Mouse (Mus musculus): ENCODE data around the gene Prodh2. TPM values are rescaled to one million over a fixed set of nuclear protein-coding genes. Genes with fewer than 3 reads are reported as not detected.

Prodh2 gene
- total and polyA plus RNA-seq, 2 experiments from 2014 or later = not detected

DNA sequence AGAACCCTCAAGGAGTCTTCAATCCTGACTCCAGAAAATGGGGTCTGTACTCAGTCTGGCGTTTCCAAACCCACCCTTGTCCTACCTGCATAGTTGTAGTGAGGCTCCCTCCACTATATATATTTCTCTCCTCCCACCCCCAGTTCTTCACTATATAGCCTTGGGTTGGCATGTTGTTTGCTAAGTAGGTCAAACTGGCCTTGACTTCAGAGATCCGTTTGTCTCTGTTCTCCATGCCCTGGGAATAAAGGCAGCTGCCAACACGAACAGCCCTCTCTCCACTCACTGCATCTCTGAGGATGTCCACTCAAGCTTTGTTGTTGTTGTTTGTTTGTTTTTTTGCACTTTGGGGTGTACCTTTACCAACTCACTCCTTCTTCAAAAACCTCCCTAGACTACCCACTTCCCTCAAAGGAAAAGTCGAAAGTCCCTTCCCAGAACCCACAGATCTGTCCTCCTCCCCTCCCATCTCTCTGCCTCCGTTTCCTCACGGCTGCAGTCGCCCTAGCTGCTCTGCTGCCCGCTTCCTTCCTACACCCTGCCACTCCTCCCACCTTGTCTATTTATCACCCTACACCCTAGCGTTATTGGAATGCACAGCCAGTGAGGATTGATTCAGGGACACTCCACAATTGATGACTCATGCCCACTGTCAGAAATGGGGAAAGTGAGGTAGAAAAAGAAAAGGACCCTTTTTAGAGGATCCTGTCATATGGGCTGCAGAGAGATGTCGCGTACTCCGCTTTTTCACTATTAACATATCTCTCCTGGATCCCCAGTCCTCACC, 65.4 kb downstream of the Prodh2 start:
- peak overlapping the region; percentile 92 for H3K4me2 ChIP-seq (ENCODE audit: low read depth, low read length, poor library complexity, severe bottlenecking)
- no peak for DNase-seq (ENCODE audit: low spot score)
- 18% methylated on average over 12 of the region's 12 CpGs for WGBS
- peaks cover 20% of the 10 kb centered on the region for H3K36me3 ChIP-seq (ENCODE audit: insufficient read depth, low read length)
- peak overlapping the region; percentile 79 for H3K9ac ChIP-seq (replicated peaks; ENCODE audit: low read length, poor library complexity, severe bottlenecking)
- H3K4me3 ChIP-seq (ENCODE audit: low read depth, low read length) = peak overlapping the region; percentile 57
- H3K4me1 ChIP-seq (ENCODE audit: insufficient read depth, low read length) = 0 out of 2 replicates have a peak, but pooled peaks cover under 1% of the 10 kb centered on the region
- ATAC-seq (ENCODE audit: low FRiP score) = no peak
- TF ChIP-seq CTCF (IDR thresholded peaks at IDR 0.05) = no peak
- peak overlapping the region; percentile 51; the same call in 1 of the 2 replicates for H3K27ac ChIP-seq (ENCODE audit: low read depth, low read length)
- H3K27me3 ChIP-seq (ENCODE audit: insufficient read depth, low read length) = no peaks in the 10 kb centered on the region
- H3K9me3 ChIP-seq (ENCODE audit: low read length) = no peaks in the 10 kb centered on the region

DNA sequence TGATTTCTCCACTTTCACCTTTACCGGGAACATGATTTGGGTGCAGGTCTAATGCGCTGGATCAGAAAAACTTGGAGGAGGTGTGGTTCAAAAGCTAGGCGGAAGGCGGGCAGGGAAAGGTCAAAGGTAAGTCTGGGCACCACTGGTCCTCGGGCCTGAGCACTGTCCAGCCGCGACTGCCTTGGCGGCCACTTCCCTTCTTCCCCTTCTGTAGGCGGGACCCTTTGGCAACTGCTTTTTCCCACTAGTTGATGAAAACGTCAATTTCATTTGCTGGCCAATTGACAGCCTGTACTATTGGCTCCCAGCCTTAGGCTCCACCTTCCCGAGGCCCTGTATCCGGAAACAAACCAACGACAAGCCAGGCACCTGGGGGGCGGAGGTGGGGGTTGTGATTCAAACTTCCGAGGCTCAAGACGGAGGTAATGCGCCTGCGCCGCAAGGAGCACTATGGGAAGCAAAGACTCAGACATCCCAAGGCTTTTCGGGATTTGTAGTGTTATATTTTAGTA, 66.1 kb downstream of the Prodh2 start, which contains the start of gene Lin37:
Gene Lin37 (minus strand): TSS at position 396 of the 512 bp plus-strand sequence.
- Histone ChIP-seq H3K36me3 (ENCODE audit: insufficient read depth, low read length) (peaks cover 18% of the 10 kb centered on the region), H3K9ac (replicated peaks; ENCODE audit: low read length, poor library complexity, severe bottlenecking) (peak within 1 kb of the TSS; percentile 79), H3K27ac (ENCODE audit: low read depth, low read length) (peak within 1 kb of the TSS; percentile 51; the same call in 1 of the 2 replicates), H3K27me3 (ENCODE audit: insufficient read depth, low read length) (no peaks in the 10 kb centered on the region), H3K4me1 (ENCODE audit: insufficient read depth, low read length) (no peaks in the 10 kb centered on the region), H3K9me3 (ENCODE audit: low read length) (no peaks in the 10 kb centered on the region), H3K4me2 (ENCODE audit: low read depth, low read length, poor library complexity, severe bottlenecking) (peak within 1 kb of the TSS; percentile 92), H3K4me3 (ENCODE audit: low read depth, low read length) (peak within 1 kb of the TSS; percentile 57)
- DNase-seq (ENCODE audit: low spot score) (peak; percentile 99), ATAC-seq (ENCODE audit: low FRiP score) (peak; percentile 87)
- under 1% methylated on average over 20 of the region's 20 CpGs for WGBS
- no peak for TF ChIP-seq CTCF (IDR thresholded peaks at IDR 0.05)

DNA sequence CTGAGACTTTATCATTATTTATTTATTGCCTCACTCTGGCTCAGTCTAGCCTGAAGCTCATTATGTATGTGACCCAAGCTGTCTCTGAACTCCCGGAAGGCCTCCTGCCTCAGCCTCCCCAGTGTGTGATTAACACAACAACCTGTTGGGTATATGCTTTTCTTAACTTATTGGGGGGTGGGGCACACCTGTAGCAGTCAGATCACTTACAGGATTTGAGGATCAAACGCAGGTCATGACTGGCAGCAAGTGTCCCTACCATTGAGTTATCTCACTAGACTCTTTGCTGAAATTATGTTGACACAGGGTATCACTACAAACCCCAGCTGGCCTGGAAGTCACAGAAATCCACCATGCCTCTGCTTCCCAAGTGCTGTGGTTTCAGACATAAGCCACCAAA, 66.9 kb downstream of the Prodh2 start:
- no peak for DNase-seq (ENCODE audit: low spot score)
- 54% methylated on average over 2 of the region's 2 CpGs for WGBS
- Histone ChIP-seq H3K4me3 (ENCODE audit: low read depth, low read length) (no peak overlapping the region), H3K4me2 (ENCODE audit: low read depth, low read length, poor library complexity, severe bottlenecking) (peak overlapping the region; percentile 92; the same call in 1 of the 2 replicates), H3K9me3 (ENCODE audit: low read length) (no peaks in the 10 kb centered on the region), H3K4me1 (ENCODE audit: insufficient read depth, low read length) (no peaks in the 10 kb centered on the region), H3K27ac (ENCODE audit: low read depth, low read length) (no peak overlapping the region), H3K27me3 (ENCODE audit: insufficient read depth, low read length) (no peaks in the 10 kb centered on the region), H3K36me3 (ENCODE audit: insufficient read depth, low read length) (peaks cover 14% of the 10 kb centered on the region), H3K9ac (replicated peaks; ENCODE audit: low read length, poor library complexity, severe bottlenecking) (no peak overlapping the region)
- no peak for ATAC-seq (ENCODE audit: low FRiP score)
- TF ChIP-seq CTCF (IDR thresholded peaks at IDR 0.05) = no peak

DNA sequence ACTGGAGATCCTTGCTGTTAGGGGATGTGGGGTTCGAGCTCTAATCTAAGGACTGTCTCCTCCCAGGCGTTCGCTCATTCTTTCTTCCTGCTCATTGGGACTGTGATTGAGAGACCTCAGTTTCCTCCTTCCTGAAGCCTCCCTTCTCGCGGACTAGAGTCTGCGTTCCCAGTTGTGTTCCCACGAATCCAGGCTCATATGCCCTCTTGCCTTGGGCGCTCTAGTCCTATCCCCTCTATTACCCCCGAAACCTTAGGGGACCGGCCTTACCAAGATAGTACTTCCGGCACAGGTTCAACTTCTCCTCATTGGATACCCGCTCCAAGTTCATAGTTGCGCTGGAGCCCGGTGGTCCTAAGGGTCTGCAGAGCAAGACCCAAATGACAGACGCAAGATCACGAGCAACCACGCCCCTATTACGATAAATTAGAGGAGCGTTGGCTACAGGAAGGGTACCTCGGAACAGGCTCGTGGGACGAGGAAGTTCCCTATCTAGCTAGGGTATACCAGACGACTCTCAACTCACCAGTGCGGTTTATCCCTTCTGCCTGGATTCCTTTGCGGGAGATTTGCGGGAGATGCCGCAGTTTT, 69.2 kb downstream of the Prodh2 start:
- peak overlapping the region; percentile 63 for H3K4me3 ChIP-seq (ENCODE audit: low read depth, low read length)
- WGBS = 1% methylated on average over 27 of the region's 27 CpGs
- H3K27ac ChIP-seq (ENCODE audit: low read depth, low read length) = 0 out of 2 replicates have a peak overlapping the region, but pooled peaks have one; percentile 18
- TF ChIP-seq CTCF (IDR thresholded peaks at IDR 0.05) = no peak
- H3K27me3 ChIP-seq (ENCODE audit: insufficient read depth, low read length) = no peaks in the 10 kb centered on the region
- 0 out of 2 replicates have a peak, but pooled peaks have one; percentile 0 for ATAC-seq (ENCODE audit: low FRiP score)
- peak; percentile 21 for DNase-seq (ENCODE audit: low spot score)
- H3K4me1 ChIP-seq (ENCODE audit: insufficient read depth, low read length) = no peaks in the 10 kb centered on the region
- peak overlapping the region; percentile 55 for H3K9ac ChIP-seq (replicated peaks; ENCODE audit: low read length, poor library complexity, severe bottlenecking)
- no peaks in the 10 kb centered on the region for H3K9me3 ChIP-seq (ENCODE audit: low read length)
- peaks cover 19% of the 10 kb centered on the region for H3K36me3 ChIP-seq (ENCODE audit: insufficient read depth, low read length)
- H3K4me2 ChIP-seq (ENCODE audit: low read depth, low read length, poor library complexity, severe bottlenecking) = peak overlapping the region; percentile 79

Small RNA genes lying within 50 kb of the gene (microRNA-seq; reads per million reads assigned to microRNA genes)
- not detected for gene Gm38670 (ENCODE audit: borderline number of aligned reads)

Other genes with a start within 250 kb of the Prodh2 start
Only the 30 nearest of the 33 such genes appear.
- gene Wdr62, start 213.2 kb upstream of the Prodh2 start, total RNA-seq (2014; rRNA removed) = 1.7 and 24.3 TPM in 2 replicates
- gene Wdr62, start 213.2 kb upstream of the Prodh2 start, polyA plus RNA-seq (2015; fragmentation: Nextera tagmentation; extraction: Ambion mirVana) = 3.3 and 4.1 TPM in 2 replicates
- gene Clip3, start 201.9 kb upstream of the Prodh2 start, total RNA-seq (2014; rRNA removed) = 140 and 197 TPM in 2 replicates
- gene Clip3, start 201.9 kb upstream of the Prodh2 start, polyA plus RNA-seq (2015; fragmentation: Nextera tagmentation; extraction: Ambion mirVana) = 144 and 155 TPM in 2 replicates
- 76.1 and 121 TPM in 2 replicates for gene Alkbh6, start 184.9 kb upstream of the Prodh2 start, total RNA-seq (2014; rRNA removed)
- 129 and 140 TPM in 2 replicates for gene Alkbh6, start 184.9 kb upstream of the Prodh2 start, polyA plus RNA-seq (2015; fragmentation: Nextera tagmentation; extraction: Ambion mirVana)
- gene Syne4, start 178.8 kb upstream of the Prodh2 start, total RNA-seq (2014; rRNA removed) = 7.3 and 14.1 TPM in 2 replicates
- 11.7 and 13.6 TPM in 2 replicates for gene Syne4, start 178.8 kb upstream of the Prodh2 start, polyA plus RNA-seq (2015; fragmentation: Nextera tagmentation; extraction: Ambion mirVana)
- 0.05 and 0.19 TPM in 2 replicates for gene E130208F15Rik, start 171.9 kb upstream of the Prodh2 start, total RNA-seq (2014; rRNA removed)
- not detected in 2 replicates for gene E130208F15Rik, start 171.9 kb upstream of the Prodh2 start, polyA plus RNA-seq (2015; fragmentation: Nextera tagmentation; extraction: Ambion mirVana)
- gene Sdhaf1, start 169.7 kb upstream of the Prodh2 start, total RNA-seq (2014; rRNA removed) = 11.5 and 14.7 TPM in 2 replicates
- gene Sdhaf1, start 169.7 kb upstream of the Prodh2 start, polyA plus RNA-seq (2015; fragmentation: Nextera tagmentation; extraction: Ambion mirVana) = 16.5 and 16.8 TPM in 2 replicates
- 44.8 and 47.5 TPM in 2 replicates for gene Lrfn3, start 130.8 kb upstream of the Prodh2 start, total RNA-seq (2014; rRNA removed)
- gene Lrfn3, start 130.8 kb upstream of the Prodh2 start, polyA plus RNA-seq (2015; fragmentation: Nextera tagmentation; extraction: Ambion mirVana) = 22.1 and 24.8 TPM in 2 replicates
- 20.6 and 23.5 TPM in 2 replicates for gene Tyrobp, start 79.9 kb upstream of the Prodh2 start, total RNA-seq (2014; rRNA removed)
- 43.7 and 46.5 TPM in 2 replicates for gene Tyrobp, start 79.9 kb upstream of the Prodh2 start, polyA plus RNA-seq (2015; fragmentation: Nextera tagmentation; extraction: Ambion mirVana)
- not detected in 2 replicates for gene Hcst, start 73.8 kb upstream of the Prodh2 start, total RNA-seq (2014; rRNA removed)
- 0.54 and 0.76 TPM in 2 replicates for gene Hcst, start 73.8 kb upstream of the Prodh2 start, polyA plus RNA-seq (2015; fragmentation: Nextera tagmentation; extraction: Ambion mirVana)
- 2.1 and 2.2 TPM in 2 replicates for gene Nfkbid, start 71.9 kb upstream of the Prodh2 start, total RNA-seq (2014; rRNA removed)
- gene Nfkbid, start 71.9 kb upstream of the Prodh2 start, polyA plus RNA-seq (2015; fragmentation: Nextera tagmentation; extraction: Ambion mirVana) = 2.2 and 2.8 TPM in 2 replicates
- 923 and 924 TPM in 2 replicates for gene Aplp1, start 48.1 kb upstream of the Prodh2 start, total RNA-seq (2014; rRNA removed)
- gene Aplp1, start 48.1 kb upstream of the Prodh2 start, polyA plus RNA-seq (2015; fragmentation: Nextera tagmentation; extraction: Ambion mirVana) = 811 and 814 TPM in 2 replicates
- 0.99 and 4.9 TPM in 2 replicates for gene Kirrel2, start 35.9 kb upstream of the Prodh2 start, total RNA-seq (2014; rRNA removed)
- 0.32 and 0.43 TPM in 2 replicates for gene Kirrel2, start 35.9 kb upstream of the Prodh2 start, polyA plus RNA-seq (2015; fragmentation: Nextera tagmentation; extraction: Ambion mirVana)
- 0.33 TPM in 1 of 2 replicates, not detected in the other for gene Nphs1, start 35.3 kb upstream of the Prodh2 start, total RNA-seq (2014; rRNA removed)
- gene Nphs1, start 35.3 kb upstream of the Prodh2 start, polyA plus RNA-seq (2015; fragmentation: Nextera tagmentation; extraction: Ambion mirVana) = 0.11 TPM in 1 of 2 replicates, not detected in the other
- 67.0 and 68.2 TPM in 2 replicates for gene Arhgap33, start 41.4 kb downstream of the Prodh2 start, total RNA-seq (2014; rRNA removed)
- gene Arhgap33, start 41.4 kb downstream of the Prodh2 start, polyA plus RNA-seq (2015; fragmentation: Nextera tagmentation; extraction: Ambion mirVana) = 113 TPM in 2 replicates
- gene Hspb6, start 58.6 kb downstream of the Prodh2 start, total RNA-seq (2014; rRNA removed) = 5.9 and 6.2 TPM in 2 replicates
- gene Hspb6, start 58.6 kb downstream of the Prodh2 start, polyA plus RNA-seq (2015; fragmentation: Nextera tagmentation; extraction: Ambion mirVana) = 13.4 and 13.5 TPM in 2 replicates
- 15.2 and 23.3 TPM in 2 replicates for gene Proser3, start 58.7 kb downstream of the Prodh2 start, total RNA-seq (2014; rRNA removed)
- 3.3 and 3.4 TPM in 2 replicates for gene Proser3, start 58.7 kb downstream of the Prodh2 start, polyA plus RNA-seq (2015; fragmentation: Nextera tagmentation; extraction: Ambion mirVana)
- gene Lin37, start 66.2 kb downstream of the Prodh2 start, total RNA-seq (2014; rRNA removed) = 15.7 and 32.0 TPM in 2 replicates
- gene Lin37, start 66.2 kb downstream of the Prodh2 start, polyA plus RNA-seq (2015; fragmentation: Nextera tagmentation; extraction: Ambion mirVana) = 53.5 and 54.1 TPM in 2 replicates
- 54.7 and 64.2 TPM in 2 replicates for gene U2af1l4, start 69.7 kb downstream of the Prodh2 start, total RNA-seq (2014; rRNA removed)
- 96.4 and 97.0 TPM in 2 replicates for gene U2af1l4, start 69.7 kb downstream of the Prodh2 start, polyA plus RNA-seq (2015; fragmentation: Nextera tagmentation; extraction: Ambion mirVana)
- gene Gm49396, start 69.7 kb downstream of the Prodh2 start, total RNA-seq (2014; rRNA removed) = 6.0 and 8.4 TPM in 2 replicates
- gene Gm49396, start 69.7 kb downstream of the Prodh2 start, polyA plus RNA-seq (2015; fragmentation: Nextera tagmentation; extraction: Ambion mirVana) = 4.9 and 7.2 TPM in 2 replicates
- 63.8 and 133 TPM in 2 replicates for gene Psenen, start 70.0 kb downstream of the Prodh2 start, total RNA-seq (2014; rRNA removed)
- gene Psenen, start 70.0 kb downstream of the Prodh2 start, polyA plus RNA-seq (2015; fragmentation: Nextera tagmentation; extraction: Ambion mirVana) = 135 and 144 TPM in 2 replicates
- gene Igflr1, start 71.8 kb downstream of the Prodh2 start, total RNA-seq (2014; rRNA removed) = 0.99 and 1.9 TPM in 2 replicates
- 3.1 and 5.6 TPM in 2 replicates for gene Igflr1, start 71.8 kb downstream of the Prodh2 start, polyA plus RNA-seq (2015; fragmentation: Nextera tagmentation; extraction: Ambion mirVana)
- gene Kmt2b, start 95.1 kb downstream of the Prodh2 start, total RNA-seq (2014; rRNA removed) = 38.8 and 39.5 TPM in 2 replicates
- gene Kmt2b, start 95.1 kb downstream of the Prodh2 start, polyA plus RNA-seq (2015; fragmentation: Nextera tagmentation; extraction: Ambion mirVana) = 5.3 and 8.3 TPM in 2 replicates
- not detected in 2 replicates for gene Zbtb32, start 105.3 kb downstream of the Prodh2 start, total RNA-seq (2014; rRNA removed)
- gene Zbtb32, start 105.3 kb downstream of the Prodh2 start, polyA plus RNA-seq (2015; fragmentation: Nextera tagmentation; extraction: Ambion mirVana) = 0.22 and 0.39 TPM in 2 replicates
- gene Upk1a, start 119.2 kb downstream of the Prodh2 start, total RNA-seq (2014; rRNA removed) = 0.76 and 1.5 TPM in 2 replicates
- 0.65 and 0.84 TPM in 2 replicates for gene Upk1a, start 119.2 kb downstream of the Prodh2 start, polyA plus RNA-seq (2015; fragmentation: Nextera tagmentation; extraction: Ambion mirVana)
- 310 and 337 TPM in 2 replicates for gene Cox6b1, start 132.5 kb downstream of the Prodh2 start, total RNA-seq (2014; rRNA removed)
- 1,351 and 1,409 TPM in 2 replicates for gene Cox6b1, start 132.5 kb downstream of the Prodh2 start, polyA plus RNA-seq (2015; fragmentation: Nextera tagmentation; extraction: Ambion mirVana)
- gene Etv2, start 142.2 kb downstream of the Prodh2 start, total RNA-seq (2014; rRNA removed) = 1.2 TPM in 1 of 2 replicates, not detected in the other
- 0.15 TPM in 1 of 2 replicates, not detected in the other for gene Etv2, start 142.2 kb downstream of the Prodh2 start, polyA plus RNA-seq (2015; fragmentation: Nextera tagmentation; extraction: Ambion mirVana)
- 163 and 185 TPM in 2 replicates for gene Rbm42, start 156.7 kb downstream of the Prodh2 start, total RNA-seq (2014; rRNA removed)
- 120 and 123 TPM in 2 replicates for gene Rbm42, start 156.7 kb downstream of the Prodh2 start, polyA plus RNA-seq (2015; fragmentation: Nextera tagmentation; extraction: Ambion mirVana)
- gene Haus5, start 171.4 kb downstream of the Prodh2 start, total RNA-seq (2014; rRNA removed) = 17.9 and 22.7 TPM in 2 replicates
- gene Haus5, start 171.4 kb downstream of the Prodh2 start, polyA plus RNA-seq (2015; fragmentation: Nextera tagmentation; extraction: Ambion mirVana) = 19.8 and 20.0 TPM in 2 replicates
- gene Pmis2, start 178.0 kb downstream of the Prodh2 start, total RNA-seq (2014; rRNA removed) = not detected in 2 replicates
- not detected in 2 replicates for gene Pmis2, start 178.0 kb downstream of the Prodh2 start, polyA plus RNA-seq (2015; fragmentation: Nextera tagmentation; extraction: Ambion mirVana)
- not detected in 2 replicates for gene 2200002J24Rik, start 205.3 kb downstream of the Prodh2 start, total RNA-seq (2014; rRNA removed)
- gene 2200002J24Rik, start 205.3 kb downstream of the Prodh2 start, polyA plus RNA-seq (2015; fragmentation: Nextera tagmentation; extraction: Ambion mirVana) = not detected in 2 replicates